Mouse (Mus musculus) testis, adult 2 months (tissue): ENCODE measurements at regions not wholly inside any gene's neighbourhood (a gene's known extent, or its start where the extent isn't known, plus 50 kb on each side); places are given as distances from the start of the nearest gene placed in this dataset.

Experiments
- CTCF ChIP-seq: fragments of 200-500 bp; IDR thresholded peaks from 2 replicates; pipeline ENCODE4 v1.5.1; 2012; ENCODE audit warnings: low read depth, mild to moderate bottlenecking, inconsistent platforms, low read length, moderate library complexity; ENCODE audit not compliant: control insufficient read depth, insufficient read depth, insufficient replicate concordance
- POLR2A ChIP-seq: fragments of 200-500 bp; IDR thresholded peaks from 2 replicates; pipeline ENCODE4 v1.6.1; 2012; ENCODE audit warnings: low read depth, mild to moderate bottlenecking, inconsistent platforms, low read length, moderate library complexity; ENCODE audit not compliant: control insufficient read depth

DNA sequence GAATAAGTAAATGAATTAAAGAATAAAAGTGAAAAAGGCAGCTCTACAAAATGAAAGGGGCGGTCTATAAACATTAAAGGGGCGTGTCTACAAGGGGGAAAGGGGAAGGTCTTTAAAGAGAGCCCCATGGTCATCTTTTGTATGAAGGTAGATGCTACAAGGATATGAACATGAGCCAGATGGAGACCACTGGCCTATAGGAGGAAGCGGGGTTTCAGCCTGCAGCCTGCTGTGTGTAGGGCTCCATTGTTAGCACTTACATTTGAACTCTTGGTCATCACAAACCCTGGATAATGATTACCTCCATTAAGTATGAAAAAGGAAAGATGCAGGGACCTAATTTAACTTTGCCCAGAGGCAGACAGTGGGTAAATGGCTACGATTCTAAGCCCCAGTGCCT, 511.6 kb upstream of the Gm19410 start:
- TF ChIP-seq CTCF (no peak), POLR2A (no peak)
